Mouse (Mus musculus) NIH3T3 (cell line): ENCODE measurements at regions not wholly inside any gene's neighbourhood (a gene's known extent, or its start where the extent isn't known, plus 50 kb on each side); places are given as distances from the start of the nearest gene placed in this dataset.

Experiments
- DNase-seq: peaks from one replicate; pipeline ENCODE4 v3.0.0-alpha.2; 2012; ENCODE audit warnings: low read depth

- no peak for DNase-seq
Measured at GRCm38 (mm10) chr16:76453457-76454200, 80.0 kb upstream of the Nrip1 start.

GRCm38 (mm10) chr16:76448773-76449172 is 75.1 kb upstream of the Nrip1 start:
- DNase-seq: no peak

GRCm38 (mm10) chr16:76447033-76447432 is 73.4 kb upstream of the Nrip1 start:
- no peak for DNase-seq

GRCm38 (mm10) chr16:76444668-76445067 is 71.0 kb upstream of the Nrip1 start:
- peak; percentile 8 for DNase-seq

GRCm38 (mm10) chr16:76442635-76443034 is 69.0 kb upstream of the Nrip1 start:
- no peak for DNase-seq

GRCm38 (mm10) chr16:76441803-76442448 is 68.3 kb upstream of the Nrip1 start:
- no peak for DNase-seq

- DNase-seq: no peak
Measured at GRCm38 (mm10) chr16:76438093-76438883, 64.7 kb upstream of the Nrip1 start.

- DNase-seq: no peak
Measured at GRCm38 (mm10) chr16:76436290-76436689, 62.7 kb upstream of the Nrip1 start.

GRCm38 (mm10) chr16:76433076-76433825 is 59.6 kb upstream of the Nrip1 start:
- DNase-seq: no peak

- DNase-seq: peak; percentile 8
Measured at GRCm38 (mm10) chr16:76432304-76432703, 58.7 kb upstream of the Nrip1 start.

- DNase-seq: no peak
Measured at GRCm38 (mm10) chr16:76429156-76429555, 55.5 kb upstream of the Nrip1 start.

GRCm38 (mm10) chr16:76423964-76424363 is 50.3 kb upstream of the Nrip1 start:
- no peak for DNase-seq
